Mouse (Mus musculus): ENCODE measurements around the gene Sh3gl1. TPM values are rescaled to one million over a fixed set of nuclear protein-coding genes. Genes with fewer than 3 reads are reported as not detected.

Gene Sh3gl1
- polyA plus RNA-seq, 1 experiment from 2014 or later: 175 TPM

- peak; percentile 5; the same call in 1 of the 2 replicates for ATAC-seq (replicated peaks; ENCODE audit: low FRiP score)
- Histone ChIP-seq H3K4me3 (replicated peaks) (peak overlapping the region; percentile 82), H3K36me3 (peaks cover 19% of the 10 kb centered on the region), H3K4me1 (peaks cover 57% of the 10 kb centered on the region), H3K9ac (peak overlapping the region; percentile 36; the same call in 1 of the 2 replicates), H3K9me3 (replicated peaks) (no peaks in the 10 kb centered on the region), H3K27me3 (no peaks in the 10 kb centered on the region), H3K27ac (peak overlapping the region; percentile 37; the same call in 1 of the 2 replicates), H3K4me2 (peak overlapping the region; percentile 65)
- WGBS: 34% methylated on average over 13 of the region's 13 CpGs
These were observed 459 bp upstream of the Sh3gl1 start for GRCm38 (mm10) chr17:56036901-56037287.

GRCm38 (mm10) chr17:56035216-56035615 is 1.2 kb downstream of the Sh3gl1 start:
- H3K27ac ChIP-seq: no peak overlapping the region

DNA sequence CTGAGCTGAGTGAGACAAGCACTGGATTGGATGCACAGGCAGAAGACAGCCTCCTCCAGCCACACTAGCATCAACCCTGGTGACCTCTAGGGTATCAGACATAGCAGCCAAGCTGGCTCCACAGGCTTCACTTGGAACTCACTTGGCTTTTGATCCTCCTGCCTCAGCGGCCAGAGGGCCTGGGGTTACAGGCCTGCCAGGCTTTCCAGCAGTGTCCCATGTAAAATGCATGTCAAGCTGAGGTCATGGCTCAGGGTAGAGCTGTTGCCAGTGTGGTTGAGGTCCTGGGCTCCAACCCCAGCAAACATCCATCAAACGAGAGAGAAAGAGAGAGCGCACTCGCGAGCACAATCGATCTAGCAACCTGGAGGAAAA is 1.7 kb downstream of the Sh3gl1 start:
- no peaks in the 10 kb centered on the region for H3K9me3 ChIP-seq (replicated peaks)
- H3K9ac ChIP-seq: peak overlapping the region; percentile 95; the same call in 1 of the 2 replicates
- no peaks in the 10 kb centered on the region for H3K27me3 ChIP-seq
- peak overlapping the region; percentile 65 for H3K4me2 ChIP-seq
- no peak for ATAC-seq (replicated peaks; ENCODE audit: low FRiP score)
- H3K27ac ChIP-seq: 0 out of 2 replicates have a peak overlapping the region, but pooled peaks have one; percentile 19
- peaks cover 62% of the 10 kb centered on the region for H3K4me1 ChIP-seq
- 80% methylated on average over 6 of the region's 6 CpGs for WGBS
- H3K36me3 ChIP-seq: peaks cover 29% of the 10 kb centered on the region
- H3K4me3 ChIP-seq (replicated peaks): peak overlapping the region; percentile 82

More at GRCm38 (mm10) chr17:56035216-56035615, 1.2 kb downstream of the Sh3gl1 start:
- no peaks in the 10 kb centered on the region for H3K27me3 ChIP-seq
- no peak for ATAC-seq (replicated peaks; ENCODE audit: low FRiP score)
- H3K4me2 ChIP-seq: peak overlapping the region; percentile 65
- no peaks in the 10 kb centered on the region for H3K9me3 ChIP-seq (replicated peaks)
- peaks cover 26% of the 10 kb centered on the region for H3K36me3 ChIP-seq
- peak overlapping the region; percentile 95; the same call in 1 of the 2 replicates for H3K9ac ChIP-seq
- H3K4me1 ChIP-seq: peaks cover 61% of the 10 kb centered on the region
- H3K4me3 ChIP-seq (replicated peaks): peak overlapping the region; percentile 82
- 64% methylated on average over 4 of the region's 4 CpGs for WGBS

- Histone ChIP-seq H3K27me3 (no peaks in the 10 kb centered on the region), H3K9me3 (replicated peaks) (no peaks in the 10 kb centered on the region), H3K4me3 (replicated peaks) (0 out of 2 replicates have a peak overlapping the region, but pooled peaks have one; percentile 82), H3K9ac (0 out of 2 replicates have a peak overlapping the region, but pooled peaks have one; percentile 95), H3K4me2 (peak overlapping the region; percentile 65; the same call in 1 of the 2 replicates), H3K27ac (no peak overlapping the region), H3K4me1 (peaks cover 62% of the 10 kb centered on the region), H3K36me3 (peaks cover 34% of the 10 kb centered on the region)
- 85% methylated on average over 7 of the region's 7 CpGs for WGBS
- ATAC-seq (replicated peaks; ENCODE audit: low FRiP score): no peak
These were observed 2.3 kb downstream of the Sh3gl1 start for GRCm38 (mm10) chr17:56034040-56034725.

DNA sequence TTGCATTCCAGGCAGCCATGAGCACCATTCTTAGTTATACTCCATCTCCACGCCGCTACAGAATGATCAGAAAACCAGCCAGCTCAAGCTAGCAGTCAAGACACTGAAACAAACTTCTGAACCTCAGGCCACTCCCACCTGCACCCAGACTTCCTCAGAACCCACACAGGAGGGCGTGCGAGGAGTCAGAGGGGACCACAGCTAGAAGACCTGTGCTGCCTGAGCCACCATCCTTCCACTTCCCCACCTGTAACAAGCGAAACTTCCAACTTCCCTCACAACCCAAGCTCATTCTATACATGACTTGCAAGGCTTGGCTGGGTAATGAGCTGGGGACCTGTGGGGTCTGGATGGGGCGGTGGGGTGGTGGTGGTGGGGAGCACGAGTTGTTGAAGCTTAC is 3.6 kb downstream of the Sh3gl1 start:
- H3K9ac ChIP-seq: 0 out of 2 replicates have a peak overlapping the region, but pooled peaks have one; percentile 26

DNA sequence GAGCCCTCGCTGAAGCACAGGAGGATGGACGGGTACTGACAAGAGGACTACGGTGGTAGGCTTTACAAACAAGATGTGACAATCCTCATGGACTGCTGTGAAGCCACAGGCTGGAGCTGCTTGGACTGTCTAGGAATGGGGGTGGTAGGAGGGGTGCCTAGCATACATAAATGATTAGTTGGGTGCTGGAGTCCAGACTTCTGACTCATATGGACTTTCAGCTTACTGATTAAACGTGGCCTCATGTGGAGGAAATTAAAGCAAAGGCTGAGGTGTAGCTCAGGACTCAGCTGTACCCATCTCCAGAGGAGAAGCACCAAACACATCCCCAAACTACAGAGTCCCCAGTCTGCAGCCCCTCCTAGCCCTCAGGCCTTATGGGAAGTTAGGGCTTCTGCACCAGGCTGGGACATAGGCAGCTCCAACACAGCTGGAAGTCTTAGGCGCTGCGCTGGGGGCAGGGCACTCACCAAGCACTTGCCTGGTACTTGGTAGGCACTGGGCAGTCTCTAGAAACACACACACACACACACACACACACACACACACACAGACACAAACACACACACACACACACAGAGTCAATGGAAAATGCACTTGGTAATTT is 4.2 kb downstream of the Sh3gl1 start:
- H3K36me3 ChIP-seq: peaks cover 53% of the 10 kb centered on the region
- no peak for ATAC-seq (replicated peaks; ENCODE audit: low FRiP score)

More for the DNA sequence above, 3.6 kb downstream of the Sh3gl1 start:
- ATAC-seq (replicated peaks; ENCODE audit: low FRiP score): no peak
- peak overlapping the region; percentile 35 for H3K4me2 ChIP-seq
- peaks cover 48% of the 10 kb centered on the region for H3K36me3 ChIP-seq
- peak overlapping the region; percentile 49 for H3K27ac ChIP-seq
- H3K4me1 ChIP-seq: peaks cover 65% of the 10 kb centered on the region
- WGBS: 68% methylated on average over 7 of the region's 7 CpGs
- H3K4me3 ChIP-seq (replicated peaks): no peak overlapping the region
- no peaks in the 10 kb centered on the region for H3K9me3 ChIP-seq (replicated peaks)
- H3K27me3 ChIP-seq: no peaks in the 10 kb centered on the region

DNA sequence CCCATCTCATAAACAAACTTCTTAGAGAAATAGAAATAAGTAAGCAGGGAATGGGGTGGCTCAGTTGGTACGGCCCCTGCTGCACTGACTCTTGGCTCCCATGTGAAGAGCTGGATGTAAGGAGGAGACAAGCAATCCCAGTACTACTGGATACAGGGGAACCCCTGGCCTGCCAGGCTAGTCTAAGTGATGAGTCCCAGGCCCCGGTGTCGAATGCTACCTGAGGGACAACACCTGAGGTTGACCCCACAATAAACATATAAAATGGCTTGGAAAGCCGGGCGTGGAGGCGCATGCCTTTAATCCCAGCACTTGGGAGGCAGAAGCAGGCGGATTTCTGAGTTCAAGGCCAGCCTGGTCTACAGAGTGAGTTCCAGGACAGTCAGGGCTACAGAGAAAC is 5.0 kb downstream of the Sh3gl1 start:
- H3K4me3 ChIP-seq (replicated peaks): no peak overlapping the region
- WGBS: 89% methylated on average over 7 of the region's 7 CpGs
- H3K9me3 ChIP-seq (replicated peaks): no peaks in the 10 kb centered on the region
- peak overlapping the region; percentile 52; the same call in 1 of the 2 replicates for H3K27ac ChIP-seq
- peaks cover 56% of the 10 kb centered on the region for H3K36me3 ChIP-seq
- H3K9ac ChIP-seq: no peak overlapping the region
- H3K4me1 ChIP-seq: peaks cover 68% of the 10 kb centered on the region
- ATAC-seq (replicated peaks; ENCODE audit: low FRiP score): no peak
- no peak overlapping the region for H3K4me2 ChIP-seq
- no peaks in the 10 kb centered on the region for H3K27me3 ChIP-seq

More for the DNA sequence above, 4.2 kb downstream of the Sh3gl1 start:
- H3K9me3 ChIP-seq (replicated peaks): no peaks in the 10 kb centered on the region
- no peaks in the 10 kb centered on the region for H3K27me3 ChIP-seq
- H3K4me2 ChIP-seq: peak overlapping the region; percentile 35
- 69% methylated on average over 6 of the region's 6 CpGs for WGBS
- no peak overlapping the region for H3K4me3 ChIP-seq (replicated peaks)
- H3K4me1 ChIP-seq: peaks cover 69% of the 10 kb centered on the region
- H3K27ac ChIP-seq: peak overlapping the region; percentile 49
- no peak overlapping the region for H3K9ac ChIP-seq

DNA sequence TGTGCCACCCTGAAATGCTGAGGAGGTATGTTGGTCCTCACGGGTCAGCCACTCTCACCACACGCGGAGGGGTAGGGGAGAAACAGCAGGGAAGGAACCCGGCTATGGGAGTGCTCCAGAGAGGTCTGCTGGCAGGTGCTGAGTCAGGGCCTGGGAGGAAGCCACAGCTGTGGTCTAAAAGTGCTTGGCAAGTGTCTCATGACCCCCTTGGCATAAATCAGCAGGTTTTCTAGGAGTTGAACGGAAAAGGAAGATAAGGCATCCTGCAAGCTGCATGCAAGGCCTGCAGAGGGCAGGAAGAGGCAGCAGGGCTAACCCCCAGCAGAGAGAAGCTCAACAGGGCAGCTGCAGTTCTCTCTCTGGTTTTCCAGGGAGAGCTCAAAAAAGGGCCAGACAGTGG is 5.5 kb downstream of the Sh3gl1 start:
- Histone ChIP-seq H3K27ac (peak overlapping the region; percentile 52; the same call in 1 of the 2 replicates), H3K36me3 (peaks cover 59% of the 10 kb centered on the region), H3K4me3 (replicated peaks) (no peak overlapping the region), H3K27me3 (no peaks in the 10 kb centered on the region), H3K9ac (no peak overlapping the region), H3K4me2 (no peak overlapping the region), H3K4me1 (peaks cover 73% of the 10 kb centered on the region), H3K9me3 (replicated peaks) (no peaks in the 10 kb centered on the region)
- 45% methylated on average over 5 of the region's 5 CpGs for WGBS
- peak; percentile 54 for ATAC-seq (replicated peaks; ENCODE audit: low FRiP score)

GRCm38 (mm10) chr17:56030238-56030870 is 6.1 kb downstream of the Sh3gl1 start:
- Histone ChIP-seq H3K27me3 (no peaks in the 10 kb centered on the region), H3K9me3 (replicated peaks) (no peaks in the 10 kb centered on the region), H3K9ac (no peak overlapping the region), H3K4me1 (peaks cover 73% of the 10 kb centered on the region), H3K27ac (peak overlapping the region; percentile 52; the same call in 1 of the 2 replicates), H3K4me3 (replicated peaks) (no peak overlapping the region), H3K4me2 (no peak overlapping the region), H3K36me3 (peaks cover 59% of the 10 kb centered on the region)
- no peak for ATAC-seq (replicated peaks; ENCODE audit: low FRiP score)
- WGBS: 87% methylated on average over 9 of the region's 9 CpGs

DNA sequence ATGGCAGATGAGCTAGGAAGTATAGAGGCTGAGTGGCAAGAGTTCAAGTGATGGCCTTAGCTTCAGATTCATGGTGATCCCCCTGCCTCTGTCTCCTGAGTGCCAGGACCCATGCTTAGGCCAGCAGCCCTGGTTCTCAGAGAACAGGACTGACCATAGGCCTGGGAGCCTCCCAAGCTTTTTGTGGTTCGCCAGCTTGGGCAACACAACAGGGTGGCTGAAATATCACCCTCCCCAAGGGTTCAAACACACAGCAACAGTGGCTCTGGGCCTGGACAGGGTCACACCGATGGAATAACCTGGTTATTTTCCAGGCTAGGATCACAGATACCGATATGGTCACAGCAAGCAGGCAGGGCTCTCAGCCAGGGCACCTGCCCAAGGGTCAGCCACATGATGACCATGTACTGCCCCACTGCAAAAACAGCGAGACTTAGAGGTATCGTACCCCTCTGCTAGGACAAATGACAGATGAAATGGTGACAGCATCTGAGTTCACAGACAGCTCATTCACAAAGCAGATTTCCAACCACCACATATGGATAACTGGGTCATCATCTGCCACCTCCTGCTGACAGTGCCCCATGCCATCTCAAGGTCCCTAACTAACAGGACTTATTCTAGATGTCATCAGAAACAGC is 8.5 kb downstream of the Sh3gl1 start:
- no peak overlapping the region for H3K4me2 ChIP-seq
- H3K9me3 ChIP-seq (replicated peaks): no peaks in the 10 kb centered on the region
- no peak overlapping the region; the same call in 1 of the 2 replicates for H3K27ac ChIP-seq
- H3K27me3 ChIP-seq: no peaks in the 10 kb centered on the region
- H3K36me3 ChIP-seq: peaks cover 47% of the 10 kb centered on the region
- H3K4me1 ChIP-seq: peaks cover 66% of the 10 kb centered on the region
- 88% methylated on average over 5 of the region's 5 CpGs for WGBS
- no peak for ATAC-seq (replicated peaks; ENCODE audit: low FRiP score)
- no peak overlapping the region for H3K4me3 ChIP-seq (replicated peaks)
- H3K9ac ChIP-seq: 0 out of 2 replicates have a peak overlapping the region, but pooled peaks have one; percentile 7

DNA sequence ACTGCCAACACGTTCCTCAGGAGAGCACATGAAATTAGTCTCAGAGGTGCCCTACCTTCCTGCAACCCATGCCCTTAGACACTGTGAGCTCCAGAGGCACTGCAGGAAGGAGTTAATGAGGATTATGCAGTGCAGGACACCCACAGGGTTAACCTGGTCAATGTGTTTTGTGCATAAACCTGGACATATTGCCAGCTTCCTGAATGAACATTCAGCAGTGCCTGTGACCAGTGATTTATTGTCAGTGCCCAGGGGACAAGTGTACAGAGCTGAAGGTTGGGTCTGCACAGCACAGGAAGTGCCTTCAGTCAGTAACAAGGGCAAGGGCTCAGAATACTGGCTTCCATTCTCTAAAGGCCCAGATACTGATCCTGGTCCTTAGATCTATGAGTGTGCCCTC is 9.6 kb downstream of the Sh3gl1 start:
- Histone ChIP-seq H3K4me1 (peaks cover 67% of the 10 kb centered on the region), H3K9me3 (replicated peaks) (no peaks in the 10 kb centered on the region), H3K4me3 (replicated peaks) (no peak overlapping the region), H3K4me2 (no peak overlapping the region), H3K27ac (0 out of 2 replicates have a peak overlapping the region, but pooled peaks have one; percentile 23), H3K36me3 (peaks cover 48% of the 10 kb centered on the region), H3K27me3 (no peaks in the 10 kb centered on the region), H3K9ac (no peak overlapping the region)
- 53% methylated on average over 1 of the region's 1 CpGs for WGBS
- no peak for ATAC-seq (replicated peaks; ENCODE audit: low FRiP score)
